Comparison of ENCODE assay signal across 16 mouse cellular contexts in the genomic region with DNA sequence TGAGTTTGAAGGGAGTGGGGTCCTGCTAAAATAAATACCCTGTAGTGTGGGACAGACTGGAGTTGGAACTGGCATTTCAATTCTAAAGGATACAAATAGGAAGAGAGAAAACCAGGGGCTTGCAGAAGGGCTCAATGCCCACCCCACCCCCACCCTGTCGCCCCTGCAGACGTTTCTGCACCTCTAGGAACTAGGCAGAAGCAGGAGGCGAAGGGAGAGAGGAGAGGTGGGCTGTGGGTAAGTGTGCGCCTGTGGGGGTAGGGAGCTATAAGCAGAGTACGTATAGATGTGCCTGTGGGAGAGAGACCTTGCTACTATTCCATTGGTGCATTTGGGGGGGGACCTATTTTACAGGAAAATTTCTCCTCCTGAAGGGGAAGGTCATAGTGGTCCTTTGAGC. TPM values are rescaled to one million over a fixed set of nuclear protein-coding genes. Genes with fewer than 3 reads are reported as not detected.
DNase-seq lines count a peak whose midpoint lies in the region; ATAC-seq lines count a peak whose summit lies in the region.
"Had no signal": no experiment of that assay in that cellular context is flagged by ENCODE, and none has a peak within 500 bp of the region (broad histone marks: within the 10 kb centered on the region; RNA-seq: fewer than 3 reads in every experiment).

No protein-coding gene starts in this region.

- 0 out of 2 replicates have a peak overlapping the region, but pooled peaks have one; percentile 6 for H3K4me2 ChIP-seq in liver, embryonic 12.5 days
- peak overlapping the region; percentile 62 for H3K4me2 ChIP-seq in hindbrain, embryonic 12.5 days (replicated peaks)
- peak overlapping the region; percentile 89 for H3K4me2 ChIP-seq in intestine, embryonic 14.5 days (ENCODE audit: low read length)
- H3K4me2 ChIP-seq in stomach, embryonic 14.5 days (replicated peaks; ENCODE audit: low read depth, low read length) = peak overlapping the region; percentile 95
- no peak overlapping the region for H3K4me2 ChIP-seq in midbrain, embryonic 13.5 days (replicated peaks)
- H3K4me2 ChIP-seq: embryonic facial prominence, embryonic 12.5 days; limb, embryonic 13.5 days; midbrain, embryonic 15.5 days had no signal

- WGBS in liver, embryonic 12.5 days (ENCODE audit: insufficient replicate concordance) = 33% methylated on average over 5 of the region's 5 CpGs
- 3% methylated on average over 5 of the region's 5 CpGs for WGBS in hindbrain, embryonic 12.5 days
- WGBS in intestine, embryonic 14.5 days = 32% methylated on average over 5 of the region's 5 CpGs
- 16% methylated on average over 5 of the region's 5 CpGs for WGBS in stomach, embryonic 14.5 days
- WGBS in midbrain, embryonic 13.5 days = 3% methylated on average over 5 of the region's 5 CpGs

- no peaks in the 10 kb centered on the region for H3K9me3 ChIP-seq in liver, embryonic 12.5 days (replicated peaks)
- H3K9me3 ChIP-seq in hindbrain, embryonic 12.5 days (replicated peaks) = no peaks in the 10 kb centered on the region
- H3K9me3 ChIP-seq in intestine, embryonic 14.5 days (ENCODE audit: control insufficient read depth, low read length) = no peaks in the 10 kb centered on the region
- no peaks in the 10 kb centered on the region for H3K9me3 ChIP-seq in stomach, embryonic 14.5 days (ENCODE audit: control insufficient read depth, low read depth, low read length)
- no peaks in the 10 kb centered on the region for H3K9me3 ChIP-seq in midbrain, embryonic 13.5 days
- H3K9me3 ChIP-seq: embryonic facial prominence, embryonic 12.5 days; forebrain, embryonic 10.5 days; limb, embryonic 13.5 days; midbrain, embryonic 15.5 days had no signal

- H3K9ac ChIP-seq in liver, embryonic 12.5 days = no peak overlapping the region
- H3K9ac ChIP-seq in hindbrain, embryonic 12.5 days = peak overlapping the region; percentile 85
- H3K9ac ChIP-seq in intestine, embryonic 14.5 days (ENCODE audit: low read length) = peak overlapping the region; percentile 96
- peak overlapping the region; percentile 96; the same call in 1 of the 2 replicates for H3K9ac ChIP-seq in stomach, embryonic 14.5 days (replicated peaks; ENCODE audit: low read depth, low read length)
- no peak overlapping the region for H3K9ac ChIP-seq in midbrain, embryonic 13.5 days (replicated peaks)
- H3K9ac ChIP-seq: embryonic facial prominence, embryonic 12.5 days; limb, embryonic 13.5 days; midbrain, embryonic 15.5 days had no signal

- no peaks in the 10 kb centered on the region for H3K36me3 ChIP-seq in liver, embryonic 12.5 days
- H3K36me3 ChIP-seq in hindbrain, embryonic 12.5 days = no peaks in the 10 kb centered on the region
- peaks cover 14% of the 10 kb centered on the region; the same call in 1 of the 2 replicates for H3K36me3 ChIP-seq in intestine, embryonic 14.5 days (ENCODE audit: control insufficient read depth, insufficient read depth, low read length)
- H3K36me3 ChIP-seq in stomach, embryonic 14.5 days (ENCODE audit: control insufficient read depth, insufficient read depth, low read length) = 0 out of 2 replicates have a peak, but pooled peaks cover 2% of the 10 kb centered on the region
- H3K36me3 ChIP-seq in midbrain, embryonic 13.5 days = no peaks in the 10 kb centered on the region
- H3K36me3 ChIP-seq: embryonic facial prominence, embryonic 12.5 days; forebrain, embryonic 10.5 days; limb, embryonic 13.5 days; midbrain, embryonic 15.5 days had no signal

- H3K4me3 ChIP-seq in liver, embryonic 12.5 days = no peak overlapping the region
- H3K4me3 ChIP-seq in hindbrain, embryonic 12.5 days = peak overlapping the region; percentile 42
- H3K4me3 ChIP-seq in intestine, embryonic 14.5 days (ENCODE audit: low read depth, low read length) = peak overlapping the region; percentile 69
- H3K4me3 ChIP-seq in stomach, embryonic 14.5 days (ENCODE audit: low read depth, low read length) = peak overlapping the region; percentile 70
- no peak overlapping the region for H3K4me3 ChIP-seq in midbrain, embryonic 13.5 days (replicated peaks)
- H3K4me3 ChIP-seq: embryonic facial prominence, embryonic 12.5 days; forebrain, embryonic 10.5 days; limb, embryonic 13.5 days; midbrain, embryonic 15.5 days had no signal

- no peak for DNase-seq in liver
- DNase-seq in intestine, embryonic 14.5 days (ENCODE audit: low spot score) = peak; percentile 65
- no peak for DNase-seq in embryo, embryonic 10.5 days (ENCODE audit: low spot score)
- DNase-seq: adrenal gland, postnatal 36 days; cerebellum, postnatal 25 days; kidney, postnatal 10 days; lung, postnatal 4 days had no signal

- H3K27ac ChIP-seq in liver, embryonic 12.5 days = no peak overlapping the region
- H3K27ac ChIP-seq in hindbrain, embryonic 12.5 days = peak overlapping the region; percentile 95
- peak overlapping the region; percentile 99 for H3K27ac ChIP-seq in intestine, embryonic 14.5 days (ENCODE audit: low read depth)
- H3K27ac ChIP-seq in stomach, embryonic 14.5 days (ENCODE audit: low read length) = peak overlapping the region; percentile 100
- H3K27ac ChIP-seq in midbrain, embryonic 13.5 days = no peak overlapping the region
- H3K27ac ChIP-seq: embryonic facial prominence, embryonic 12.5 days; forebrain, embryonic 10.5 days; limb, embryonic 13.5 days; midbrain, embryonic 15.5 days had no signal

- peaks cover 100% of the 10 kb centered on the region for H3K27me3 ChIP-seq in liver, embryonic 12.5 days (replicated peaks)
- peaks cover 100% of the 10 kb centered on the region for H3K27me3 ChIP-seq in hindbrain, embryonic 12.5 days
- H3K27me3 ChIP-seq in intestine, embryonic 14.5 days (replicated peaks; ENCODE audit: control insufficient read depth, insufficient read depth, low read length) = no peaks in the 10 kb centered on the region
- H3K27me3 ChIP-seq in stomach, embryonic 14.5 days (ENCODE audit: control insufficient read depth, insufficient read depth, low read length) = no peaks in the 10 kb centered on the region
- peaks cover 100% of the 10 kb centered on the region for H3K27me3 ChIP-seq in midbrain, embryonic 13.5 days

- no peak for ATAC-seq in liver, embryonic 12.5 days
- ATAC-seq in hindbrain, embryonic 12.5 days (ENCODE audit: low FRiP score) = peak; percentile 64; the same call in 1 of the 2 replicates
- ATAC-seq in intestine, embryonic 14.5 days (replicated peaks; ENCODE audit: low FRiP score, low TSS enrichment, low read depth) = no peak
- no peak for ATAC-seq in stomach, embryonic 14.5 days (ENCODE audit: insufficient number of reproducible peaks, insufficient read depth, low FRiP score, low read depth)
- no peak for ATAC-seq in midbrain, embryonic 13.5 days
- ATAC-seq: midbrain, embryonic 15.5 days had no signal

- H3K4me1 ChIP-seq in liver, embryonic 12.5 days = no peaks in the 10 kb centered on the region
- H3K4me1 ChIP-seq in hindbrain, embryonic 12.5 days = no peaks in the 10 kb centered on the region
- peaks cover 51% of the 10 kb centered on the region for H3K4me1 ChIP-seq in intestine, embryonic 14.5 days (replicated peaks; ENCODE audit: control insufficient read depth, insufficient read depth, low read length)
- peaks cover 40% of the 10 kb centered on the region for H3K4me1 ChIP-seq in stomach, embryonic 14.5 days (ENCODE audit: control insufficient read depth, insufficient read depth, low read length)
- no peaks in the 10 kb centered on the region for H3K4me1 ChIP-seq in midbrain, embryonic 13.5 days (replicated peaks)
- H3K4me1 ChIP-seq: midbrain, embryonic 15.5 days had no signal

RNA-seq across cellular contexts. Expression of a gene that starts 4.6 kb away (rescaled TPM):
- polyA plus RNA-seq in liver, embryonic 12.5 days (2016; fragmentation: Nextera tagmentation; extraction: Ambion mirVana) = 0.31 and 0.36 TPM in 2 replicates
- 15.3 and 19.3 TPM in 2 replicates for polyA plus RNA-seq in hindbrain, embryonic 12.5 days (2016; fragmentation: Nextera tagmentation; extraction: Ambion mirVana)
- 3.7 and 4.9 TPM in 2 replicates for polyA plus RNA-seq in intestine, embryonic 14.5 days (2014; fragmentation: Nextera tagmentation; extraction: Ambion mirVana)
- polyA plus RNA-seq in stomach, embryonic 14.5 days (2014; fragmentation: Nextera tagmentation; extraction: Ambion mirVana) = 3.6 and 4.7 TPM in 2 replicates
- polyA plus RNA-seq in midbrain, embryonic 13.5 days (2015; fragmentation: Nextera tagmentation; extraction: Ambion mirVana) = 0.11 TPM in 1 of 2 replicates, not detected in the other
- polyA plus RNA-seq: forebrain, embryonic 10.5 days; midbrain, embryonic 15.5 days had no signal

RNA-seq across cellular contexts. Expression of a gene that starts 9.7 kb away (rescaled TPM):
- 0.62 and 0.66 TPM in 2 replicates for polyA plus RNA-seq in liver, embryonic 12.5 days (2016; fragmentation: Nextera tagmentation; extraction: Ambion mirVana)
- polyA plus RNA-seq in hindbrain, embryonic 12.5 days (2016; fragmentation: Nextera tagmentation; extraction: Ambion mirVana) = 7.7 and 8.1 TPM in 2 replicates
- polyA plus RNA-seq in intestine, embryonic 14.5 days (2014; fragmentation: Nextera tagmentation; extraction: Ambion mirVana) = 3.5 and 3.8 TPM in 2 replicates
- 3.5 and 3.7 TPM in 2 replicates for polyA plus RNA-seq in stomach, embryonic 14.5 days (2014; fragmentation: Nextera tagmentation; extraction: Ambion mirVana)
- not detected in 2 replicates for polyA plus RNA-seq in midbrain, embryonic 13.5 days (2015; fragmentation: Nextera tagmentation; extraction: Ambion mirVana)
- polyA plus RNA-seq: forebrain, embryonic 10.5 days; midbrain, embryonic 15.5 days had no signal

RNA-seq across cellular contexts. Expression of a gene that starts 22.6 kb away (rescaled TPM):
- 4.4 and 4.6 TPM in 2 replicates for polyA plus RNA-seq in liver, embryonic 12.5 days (2016; fragmentation: Nextera tagmentation; extraction: Ambion mirVana)
- 58.2 and 73.9 TPM in 2 replicates for polyA plus RNA-seq in hindbrain, embryonic 12.5 days (2016; fragmentation: Nextera tagmentation; extraction: Ambion mirVana)
- 22.9 and 27.9 TPM in 2 replicates for polyA plus RNA-seq in intestine, embryonic 14.5 days (2014; fragmentation: Nextera tagmentation; extraction: Ambion mirVana)
- 23.1 and 25.9 TPM in 2 replicates for polyA plus RNA-seq in stomach, embryonic 14.5 days (2014; fragmentation: Nextera tagmentation; extraction: Ambion mirVana)
- 0.19 and 0.28 TPM in 2 replicates for polyA plus RNA-seq in midbrain, embryonic 13.5 days (2015; fragmentation: Nextera tagmentation; extraction: Ambion mirVana)
- polyA plus RNA-seq: forebrain, embryonic 10.5 days had no signal

RNA-seq across cellular contexts. Expression of a gene that starts 24.6 kb away (rescaled TPM):
- 1.3 and 1.5 TPM in 2 replicates for polyA plus RNA-seq in liver, embryonic 12.5 days (2016; fragmentation: Nextera tagmentation; extraction: Ambion mirVana)
- 74.3 and 126 TPM in 2 replicates for polyA plus RNA-seq in hindbrain, embryonic 12.5 days (2016; fragmentation: Nextera tagmentation; extraction: Ambion mirVana)
- polyA plus RNA-seq in intestine, embryonic 14.5 days (2014; fragmentation: Nextera tagmentation; extraction: Ambion mirVana) = 49.6 and 51.6 TPM in 2 replicates
- 21.2 and 23.3 TPM in 2 replicates for polyA plus RNA-seq in stomach, embryonic 14.5 days (2014; fragmentation: Nextera tagmentation; extraction: Ambion mirVana)
- polyA plus RNA-seq in midbrain, embryonic 13.5 days (2015; fragmentation: Nextera tagmentation; extraction: Ambion mirVana) = 0.08 TPM in 1 of 2 replicates, not detected in the other
- polyA plus RNA-seq: forebrain, embryonic 10.5 days had no signal

RNA-seq across cellular contexts. Expression of a gene that starts 35.5 kb away (rescaled TPM):
- 0.30 TPM in 2 replicates for polyA plus RNA-seq in liver, embryonic 12.5 days (2016; fragmentation: Nextera tagmentation; extraction: Ambion mirVana)
- 60.0 and 64.5 TPM in 2 replicates for polyA plus RNA-seq in hindbrain, embryonic 12.5 days (2016; fragmentation: Nextera tagmentation; extraction: Ambion mirVana)
- polyA plus RNA-seq in intestine, embryonic 14.5 days (2014; fragmentation: Nextera tagmentation; extraction: Ambion mirVana) = 18.1 and 24.1 TPM in 2 replicates
- 12.4 TPM in 2 replicates for polyA plus RNA-seq in stomach, embryonic 14.5 days (2014; fragmentation: Nextera tagmentation; extraction: Ambion mirVana)
- not detected in 2 replicates for polyA plus RNA-seq in midbrain, embryonic 13.5 days (2015; fragmentation: Nextera tagmentation; extraction: Ambion mirVana)
- polyA plus RNA-seq: embryonic facial prominence, embryonic 12.5 days; forebrain, embryonic 10.5 days; heart, postnatal 0 days had no signal

Comparison
In these comparisons a context has a peak if more than half of its experiments do, and no peak if none do; other contexts are left out.
1. H3K27ac ChIP-seq: peak in hindbrain, embryonic 12.5 days (single experiment), intestine, embryonic 14.5 days (single experiment) and stomach, embryonic 14.5 days (single experiment); none in liver, embryonic 12.5 days (single experiment) and midbrain, embryonic 13.5 days (single experiment).
2. H3K4me3 ChIP-seq: peak in hindbrain, embryonic 12.5 days (single experiment), intestine, embryonic 14.5 days (single experiment) and stomach, embryonic 14.5 days (single experiment); none in liver, embryonic 12.5 days (single experiment) and midbrain, embryonic 13.5 days (single experiment).
3. H3K9ac ChIP-seq: peak in hindbrain, embryonic 12.5 days (single experiment), intestine, embryonic 14.5 days (single experiment) and stomach, embryonic 14.5 days (single experiment); none in liver, embryonic 12.5 days (single experiment) and midbrain, embryonic 13.5 days (single experiment).